Comparison of ENCODE assay signal across 19 mouse cellular contexts in genomic region chr15:26703156-26703840, GRCm38 (mm10).
DNase-seq lines count a peak whose midpoint lies in the region; ATAC-seq and TF ChIP-seq lines count a peak whose summit lies in the region.
"Had no signal": no experiment of that assay in that cellular context is flagged by ENCODE, and none has a peak within 500 bp of the region (broad histone marks: within the 10 kb centered on the region; RNA-seq: fewer than 3 reads in every experiment).

No protein-coding gene starts in this region.

- H3K4me1 ChIP-seq in heart, adult 2 months (ENCODE audit: control insufficient read depth, insufficient read depth, low read length): peaks cover 2% of the 10 kb centered on the region
- H3K4me1 ChIP-seq in heart, embryonic 11.5 days (ENCODE audit: control insufficient read depth, insufficient read depth, low read length): no peaks in the 10 kb centered on the region
- H3K4me1 ChIP-seq in hindbrain, embryonic 12.5 days: no peaks in the 10 kb centered on the region
- H3K4me1 ChIP-seq: forebrain, embryonic 10.5 days; liver, embryonic 15.5 days; midbrain, embryonic 15.5 days had no signal

- no peaks in the 10 kb centered on the region for H3K36me3 ChIP-seq in heart, adult 2 months (ENCODE audit: control insufficient read depth, insufficient read depth, low read length)
- H3K36me3 ChIP-seq in heart, embryonic 11.5 days (ENCODE audit: control insufficient read depth, insufficient read depth, low read length): no peaks in the 10 kb centered on the region
- no peaks in the 10 kb centered on the region for H3K36me3 ChIP-seq in hindbrain, embryonic 12.5 days
- H3K36me3 ChIP-seq: forebrain, embryonic 10.5 days; liver, embryonic 15.5 days; midbrain, embryonic 15.5 days had no signal

- no peak for TF ChIP-seq CTCF in heart, adult 2 months (IDR thresholded peaks at IDR 0.05)

- no peak for ATAC-seq in heart, embryonic 11.5 days (replicated peaks; ENCODE audit: insufficient number of reproducible peaks, low FRiP score, low TSS enrichment)
- ATAC-seq in hindbrain, embryonic 12.5 days (ENCODE audit: low FRiP score): no peak
- ATAC-seq: hindbrain, postnatal 0 days; midbrain, embryonic 15.5 days had no signal

- TF ChIP-seq POLR2A in heart, adult 2 months (IDR thresholded peaks at IDR 0.05; ENCODE audit: insufficient read depth, low read depth, low read length): no peak

- H3K27me3 ChIP-seq in heart, adult 2 months (ENCODE audit: control insufficient read depth, insufficient read depth, low read length): no peaks in the 10 kb centered on the region
- no peaks in the 10 kb centered on the region for H3K27me3 ChIP-seq in heart, embryonic 11.5 days (ENCODE audit: control insufficient read depth, insufficient read depth, low read length)
- H3K27me3 ChIP-seq in hindbrain, embryonic 12.5 days: no peaks in the 10 kb centered on the region
- H3K27me3 ChIP-seq: CH12.LX; liver, embryonic 15.5 days; midbrain, embryonic 15.5 days had no signal

- no peak overlapping the region for H3K4me2 ChIP-seq in heart, embryonic 11.5 days
- no peak overlapping the region for H3K4me2 ChIP-seq in hindbrain, embryonic 12.5 days (replicated peaks)
- H3K4me2 ChIP-seq: liver, embryonic 15.5 days; midbrain, embryonic 15.5 days had no signal

- intact Hi-C loops in heart, adult 2 months (cut with DNase I): no loop called here
- intact Hi-C loops in heart, postnatal 36 days (cut with DNase I): loop anchor here (10.0 kb wide), 1 partner anchor 192 kb away; the partner anchor contains the start of gene Fbxl7

- TF ChIP-seq EP300 in heart, adult 2 months (IDR thresholded peaks at IDR 0.05; ENCODE audit: insufficient read depth, low read depth, low read length): no peak

- H3K4me3 ChIP-seq in heart, adult 2 months: no peak overlapping the region
- no peak overlapping the region for H3K4me3 ChIP-seq in heart, embryonic 11.5 days (ENCODE audit: low read depth, low read length)
- H3K4me3 ChIP-seq in hindbrain, embryonic 12.5 days: no peak overlapping the region
- H3K4me3 ChIP-seq: forebrain, embryonic 10.5 days; liver, embryonic 15.5 days; midbrain, embryonic 15.5 days; myocyte had no signal

- no peak overlapping the region for H3K27ac ChIP-seq in heart, adult 2 months
- no peak overlapping the region for H3K27ac ChIP-seq in heart, embryonic 11.5 days (ENCODE audit: low read depth, low read length)
- H3K27ac ChIP-seq in hindbrain, embryonic 12.5 days: no peak overlapping the region
- H3K27ac ChIP-seq: forebrain, embryonic 10.5 days; hindbrain, postnatal 0 days; liver, embryonic 15.5 days; midbrain, embryonic 15.5 days had no signal

- no peaks in the 10 kb centered on the region; the same call in 1 of the 2 replicates for H3K79me2 ChIP-seq in heart, adult 2 months (replicated peaks; ENCODE audit: control insufficient read depth, insufficient read depth, low read length)

- peak; percentile 22 to 31 for DNase-seq in heart, adult 2 months
- DNase-seq in lung, postnatal 14 days: peak; percentile 17
- no peak for DNase-seq in lung, postnatal 25 days (ENCODE audit: low spot score)
- DNase-seq in gastrocnemius, adult 8-10 months (ENCODE audit: low spot score in 2 of 2): peak; percentile 5 to 17
- peak; percentile 14 to 20 for DNase-seq in heart, postnatal 36 days
- DNase-seq in spleen, postnatal 10 days (ENCODE audit: low spot score in 2 of 2): no peak
- DNase-seq: adrenal gland, postnatal 25 days; cerebellum, adult 11 months; cerebellum, postnatal 25 days; embryo, embryonic 11 days; right cerebral cortex, postnatal 14 days had no signal

- H3K9ac ChIP-seq in heart, adult 2 months (ENCODE audit: low read depth, low read length): no peak overlapping the region
- no peak overlapping the region for H3K9ac ChIP-seq in heart, embryonic 11.5 days (ENCODE audit: low read depth, low read length)
- no peak overlapping the region for H3K9ac ChIP-seq in hindbrain, embryonic 12.5 days
- H3K9ac ChIP-seq: liver, embryonic 15.5 days; midbrain, embryonic 15.5 days had no signal

- no peaks in the 10 kb centered on the region for H3K9me3 ChIP-seq in heart, embryonic 11.5 days (replicated peaks; ENCODE audit: control insufficient read depth, low read length)
- H3K9me3 ChIP-seq in hindbrain, embryonic 12.5 days (replicated peaks): no peaks in the 10 kb centered on the region
- H3K9me3 ChIP-seq: forebrain, embryonic 10.5 days; liver, embryonic 15.5 days; midbrain, embryonic 15.5 days had no signal

- 65% methylated on average over 6 of the region's 6 CpGs for WGBS in heart, adult 2 months
- 80% methylated on average over 6 of the region's 6 CpGs for WGBS in heart, embryonic 11.5 days (ENCODE audit: insufficient replicate concordance)
- 86% methylated on average over 6 of the region's 6 CpGs for WGBS in hindbrain, embryonic 12.5 days

Comparison
In these comparisons a context has a peak if more than half of its experiments do, and no peak if none do; other contexts are left out.
1. DNase-seq: peak in heart, adult 2 months (2 of 2), lung, postnatal 14 days (single experiment), gastrocnemius, adult 8-10 months (2 of 2) and heart, postnatal 36 days (2 of 2); none in lung, postnatal 25 days (single experiment) and spleen, postnatal 10 days (0 of 2).